Mouse (Mus musculus): Measurements from ENCODE around the gene Senp6. TPM values are rescaled to one million over a fixed set of nuclear protein-coding genes. Genes with fewer than 3 reads are reported as not detected.
A peak's percentile ranks its signal among the peaks of the same experiment; 100 is the strongest.
"Not testable (repeated sequence)": the region's sequence is repeated elsewhere in the genome, so short reads cannot be mapped to it uniquely, and the experiment has no call there.

The Senp6 gene
- total RNA-seq, 1 experiment from 2014 or later = 158 TPM

DNA sequence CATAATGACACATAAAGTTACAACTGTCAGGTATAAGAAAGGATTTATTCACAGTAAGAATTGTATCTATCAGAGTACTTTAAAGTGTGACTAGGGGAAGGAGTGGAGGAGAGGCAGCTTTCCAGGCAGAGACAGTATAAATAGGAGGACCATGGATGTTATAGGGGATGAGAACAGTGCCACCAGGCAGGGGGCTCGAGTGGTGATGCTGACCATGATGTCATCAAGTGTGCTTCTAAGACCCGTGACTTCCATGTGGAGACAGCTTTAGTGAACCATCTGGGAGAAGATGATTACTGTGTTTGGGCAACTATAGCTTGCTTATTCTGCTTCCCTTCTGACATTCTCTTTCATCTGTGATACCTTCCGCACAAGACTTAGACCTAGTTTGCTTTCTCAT lies 4.9 kb downstream of the Senp6 start:
- ATAC-seq (replicated peaks; ENCODE audit: insufficient number of reproducible peaks, low FRiP score, low TSS enrichment, poor library complexity, severe bottlenecking) = no peak

DNA sequence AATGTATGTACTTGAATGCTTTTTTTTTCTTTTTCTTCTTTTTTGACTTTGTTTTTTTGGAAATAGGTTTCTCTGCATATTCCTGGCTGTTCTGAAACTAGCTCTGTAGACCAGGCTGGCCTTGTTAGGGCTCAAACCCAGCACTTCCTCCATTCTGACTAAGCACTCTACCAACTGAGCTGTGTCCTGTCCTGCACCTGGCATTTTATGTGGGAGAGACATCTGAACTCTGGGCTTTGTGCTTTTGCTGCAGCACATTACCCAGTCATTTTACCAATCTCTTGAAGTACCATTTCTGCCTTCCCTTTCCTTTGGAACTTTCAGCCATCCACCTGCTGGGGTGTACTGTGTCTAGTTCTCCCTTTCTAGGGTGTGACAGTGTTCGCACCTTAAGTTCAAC lies 7.4 kb downstream of the Senp6 start:
- no peak for ATAC-seq (replicated peaks; ENCODE audit: insufficient number of reproducible peaks, low FRiP score, low TSS enrichment, poor library complexity, severe bottlenecking)

DNA sequence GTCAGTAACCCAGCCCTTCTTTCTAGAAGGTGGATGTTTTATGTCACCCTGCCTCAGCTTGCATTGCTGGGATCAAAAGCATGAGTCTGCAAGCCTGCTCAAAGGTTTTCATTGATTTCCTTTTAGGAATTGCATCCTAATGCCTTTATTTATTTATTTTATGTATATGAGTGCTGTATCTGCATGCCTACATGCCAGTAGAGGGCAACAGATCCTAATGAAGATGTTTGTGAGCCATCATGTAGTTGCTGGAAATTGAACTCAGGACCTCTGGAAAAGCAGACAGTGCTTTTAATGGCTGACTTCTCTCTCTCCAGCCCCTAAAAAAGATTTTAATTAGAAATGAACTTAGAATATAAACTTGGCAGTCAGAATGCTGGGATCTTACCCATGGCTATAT lies 8.2 kb downstream of the Senp6 start:
- no peak for ATAC-seq (replicated peaks; ENCODE audit: insufficient number of reproducible peaks, low FRiP score, low TSS enrichment, poor library complexity, severe bottlenecking)

DNA sequence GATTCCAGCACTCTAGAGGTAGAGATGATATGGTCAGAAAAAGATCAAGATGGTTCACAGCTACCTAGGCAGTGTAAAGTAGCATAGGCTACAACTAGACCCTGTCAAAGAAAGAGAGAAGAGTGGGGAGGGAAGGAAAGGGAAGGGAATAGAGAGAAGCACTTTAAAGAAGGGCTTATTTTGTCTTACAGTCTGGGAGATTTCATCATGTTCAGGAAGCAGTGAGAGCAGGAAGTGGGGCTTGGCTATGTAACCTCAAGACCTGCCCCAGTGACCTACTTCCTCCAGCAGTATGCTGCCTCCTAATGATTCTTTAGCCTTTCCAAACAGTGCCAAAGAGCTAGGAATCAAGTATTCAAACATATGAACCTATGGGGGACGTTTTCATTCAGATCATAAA lies 14.2 kb downstream of the Senp6 start:
- ATAC-seq (replicated peaks; ENCODE audit: insufficient number of reproducible peaks, low FRiP score, low TSS enrichment, poor library complexity, severe bottlenecking) = peak; percentile 96

DNA sequence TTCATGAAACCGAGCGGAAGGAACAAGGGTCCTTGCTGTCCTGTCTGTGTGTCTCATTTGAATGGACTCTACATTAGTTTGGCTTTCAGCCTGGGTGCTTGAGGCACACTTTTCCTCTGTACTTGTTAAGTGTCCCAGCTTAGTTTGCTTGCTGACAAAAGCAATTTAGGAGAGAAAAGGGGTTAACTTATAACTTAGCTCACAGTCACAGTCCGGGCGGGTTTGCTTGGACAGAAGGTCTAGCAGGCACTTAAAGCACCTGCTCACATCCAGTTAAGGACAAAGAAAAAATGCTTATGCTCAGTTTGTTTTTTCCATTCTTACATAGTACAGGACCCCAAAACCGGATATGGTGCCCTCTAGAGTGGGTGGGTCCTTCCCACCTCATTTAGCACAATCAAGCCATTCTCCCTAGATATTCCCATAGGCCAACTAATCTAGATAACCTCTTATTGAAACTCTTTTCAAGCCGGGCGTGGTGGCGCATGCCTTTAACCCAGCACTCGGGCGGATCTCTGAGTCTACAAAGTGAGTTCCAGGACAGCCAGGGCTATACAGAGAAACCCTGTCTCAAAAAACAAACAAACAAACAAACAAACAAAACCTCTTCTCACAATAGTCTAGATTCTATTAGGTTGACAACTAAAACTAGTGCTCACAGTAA lies 17.9 kb downstream of the Senp6 start:
- no peak for ATAC-seq (replicated peaks; ENCODE audit: insufficient number of reproducible peaks, low FRiP score, low TSS enrichment, poor library complexity, severe bottlenecking)

DNA sequence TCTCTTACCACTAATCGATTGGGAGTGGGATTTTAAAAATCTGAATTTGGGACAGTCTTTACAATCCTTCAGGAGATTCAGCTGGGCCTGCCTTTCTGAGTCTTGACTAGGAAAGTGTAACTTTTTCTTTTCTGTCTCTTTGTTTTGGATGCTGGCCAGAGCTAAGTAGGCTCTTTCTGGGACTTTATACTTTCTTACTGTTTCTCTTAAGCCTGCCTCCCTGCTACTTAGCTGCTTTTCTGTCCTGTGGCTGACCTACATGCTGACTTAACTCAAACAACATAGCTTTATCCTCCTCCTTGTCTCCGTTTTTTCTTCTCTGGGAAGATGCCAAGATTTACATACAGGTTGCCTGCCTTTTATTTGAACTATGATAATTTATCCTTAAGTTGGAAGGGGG lies 19.0 kb downstream of the Senp6 start:
- ATAC-seq (replicated peaks; ENCODE audit: insufficient number of reproducible peaks, low FRiP score, low TSS enrichment, poor library complexity, severe bottlenecking) = no peak

DNA sequence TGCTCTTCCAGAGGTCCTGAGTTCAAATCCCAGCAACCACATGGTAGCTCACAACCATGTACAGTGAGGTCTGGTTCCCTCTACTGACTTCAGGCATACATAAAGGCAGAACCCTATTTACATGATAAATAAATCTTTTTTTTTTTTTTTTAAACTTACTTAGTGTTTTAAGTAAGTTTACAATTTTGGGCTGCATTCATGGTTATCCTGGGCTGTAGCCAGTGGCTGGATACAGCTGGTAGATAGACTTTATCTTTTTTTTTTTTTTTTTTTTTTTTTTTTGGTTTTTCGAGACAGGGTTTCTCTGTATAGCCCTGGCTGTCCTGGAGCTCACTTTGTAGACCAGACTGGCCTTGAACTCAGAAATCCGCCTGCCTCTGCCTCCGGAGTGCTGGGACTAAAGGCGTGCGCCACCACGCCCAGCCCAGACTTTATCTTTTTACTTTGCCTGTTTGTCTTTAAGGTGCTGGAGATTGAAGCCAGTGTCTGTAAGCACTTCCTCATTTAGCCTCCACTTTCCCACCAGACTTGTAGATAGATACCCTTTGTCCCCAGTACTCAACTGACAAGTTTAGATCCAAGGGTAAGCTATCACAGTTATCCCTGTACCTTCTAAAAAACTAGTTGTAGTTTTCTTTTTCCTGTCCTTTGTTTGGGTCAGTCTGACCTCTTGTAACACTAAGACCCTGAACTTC lies 19.7 kb downstream of the Senp6 start:
- ATAC-seq (replicated peaks; ENCODE audit: insufficient number of reproducible peaks, low FRiP score, low TSS enrichment, poor library complexity, severe bottlenecking) = not testable (repeated sequence)

DNA sequence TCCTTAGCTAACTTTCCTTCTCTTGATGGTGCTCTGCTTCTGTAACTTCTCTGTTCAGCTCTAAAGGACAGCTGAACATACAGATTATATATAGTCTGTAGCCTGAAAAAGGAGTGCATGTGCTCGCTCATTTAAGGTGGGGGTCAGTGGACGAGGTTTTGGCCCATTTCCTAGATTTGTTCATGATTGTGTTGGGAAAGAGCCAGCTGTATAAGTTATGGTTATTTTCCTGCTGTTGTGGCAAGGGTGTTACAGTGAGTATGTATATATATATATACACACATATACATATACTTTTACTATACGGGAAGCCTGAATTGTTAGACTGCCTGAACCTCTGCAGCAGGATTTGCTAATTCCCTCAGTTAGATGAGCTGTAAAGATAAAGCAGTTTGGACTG lies 22.7 kb downstream of the Senp6 start:
- ATAC-seq (replicated peaks; ENCODE audit: insufficient number of reproducible peaks, low FRiP score, low TSS enrichment, poor library complexity, severe bottlenecking) = no peak

DNA sequence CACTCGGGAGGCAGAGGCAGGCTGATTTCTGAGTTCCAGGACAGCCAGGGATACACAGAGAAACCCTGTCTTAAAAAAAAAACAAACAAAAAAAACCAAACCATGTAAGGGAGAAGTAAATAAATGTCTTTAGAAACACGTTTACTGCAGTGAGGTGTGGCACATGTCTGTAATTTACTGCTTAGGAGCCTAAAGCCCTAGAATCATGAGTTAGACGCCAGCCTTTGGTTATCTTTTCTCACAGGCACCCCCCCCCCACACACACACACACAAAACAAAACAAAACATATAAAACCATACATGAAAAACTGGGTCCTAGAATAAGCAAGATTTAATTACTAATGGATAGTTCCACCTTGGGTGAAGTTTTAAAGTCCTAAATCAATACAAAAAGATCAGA lies 29.6 kb downstream of the Senp6 start:
- ATAC-seq (replicated peaks; ENCODE audit: insufficient number of reproducible peaks, low FRiP score, low TSS enrichment, poor library complexity, severe bottlenecking) = no peak

DNA sequence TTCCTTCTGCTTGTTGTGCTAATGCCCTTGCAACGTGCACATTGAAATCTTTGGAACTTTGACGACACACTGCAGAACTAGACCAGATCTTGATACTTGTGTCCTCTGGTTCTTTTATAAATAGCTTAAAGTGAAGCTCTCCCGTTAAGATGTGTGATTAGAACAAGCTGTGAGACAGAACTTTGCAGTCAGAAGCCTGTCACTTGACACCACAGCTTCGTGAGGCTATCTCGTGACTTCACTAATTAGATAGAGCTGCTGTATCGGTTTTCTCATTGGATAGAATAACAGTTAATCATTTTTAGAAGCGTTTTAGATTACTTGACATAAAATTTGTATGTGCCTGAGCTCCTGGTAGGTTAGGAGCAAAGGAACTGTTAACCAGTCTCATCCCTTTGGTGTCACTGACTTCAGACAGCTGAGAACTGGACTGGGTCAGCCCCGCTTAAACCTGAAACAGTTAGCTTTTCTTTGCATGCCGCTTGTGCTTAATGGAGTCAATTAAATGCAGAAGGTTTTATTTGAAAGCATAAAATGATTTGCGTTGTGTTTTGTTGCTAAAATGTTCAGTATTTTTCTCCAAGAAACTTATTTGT lies 79.4 kb downstream of the Senp6 start:
- ATAC-seq (replicated peaks; ENCODE audit: insufficient number of reproducible peaks, low FRiP score, low TSS enrichment, poor library complexity, severe bottlenecking) = no peak

DNA sequence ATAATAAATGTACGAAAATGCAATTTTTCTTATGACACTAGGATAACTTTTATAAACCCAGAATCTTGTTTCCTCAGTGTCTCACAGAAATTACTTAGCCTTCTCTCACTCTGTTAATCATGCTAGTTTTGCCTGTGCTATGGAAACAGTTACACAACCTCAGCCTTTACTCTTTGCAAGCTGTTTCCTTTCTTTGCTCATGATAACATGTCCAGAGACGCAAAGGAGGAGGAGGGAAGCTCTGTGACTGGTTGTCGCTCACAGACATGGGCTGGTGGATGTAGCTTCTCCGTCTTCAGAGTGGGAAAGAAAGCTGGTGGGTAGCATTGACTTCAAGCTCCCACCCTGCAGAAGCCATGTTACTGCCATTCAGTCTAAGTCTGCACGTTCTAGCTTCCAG lies 82.9 kb downstream of the Senp6 start:
- no peak for ATAC-seq (replicated peaks; ENCODE audit: insufficient number of reproducible peaks, low FRiP score, low TSS enrichment, poor library complexity, severe bottlenecking)

DNA sequence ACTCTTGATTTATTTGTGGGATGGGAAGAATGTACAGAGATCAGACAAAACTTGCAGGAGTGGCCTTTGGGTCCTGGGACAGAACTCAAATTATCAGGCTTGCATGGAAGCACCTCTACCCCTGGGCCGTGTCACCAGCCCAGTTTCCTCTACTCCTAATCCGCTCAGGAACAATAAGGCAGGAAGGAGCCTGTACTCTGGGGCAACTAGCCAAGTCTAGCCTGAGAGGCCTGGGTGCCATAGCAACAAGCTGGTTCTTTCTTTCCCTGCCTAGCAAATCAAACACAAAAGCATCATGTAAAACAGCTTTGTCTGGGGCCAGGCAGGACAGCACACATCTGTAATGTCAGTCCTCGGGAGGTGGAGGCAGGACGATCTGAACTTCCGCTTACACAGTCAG lies 88.6 kb downstream of the Senp6 start:
- ATAC-seq (replicated peaks; ENCODE audit: insufficient number of reproducible peaks, low FRiP score, low TSS enrichment, poor library complexity, severe bottlenecking) = no peak

DNA sequence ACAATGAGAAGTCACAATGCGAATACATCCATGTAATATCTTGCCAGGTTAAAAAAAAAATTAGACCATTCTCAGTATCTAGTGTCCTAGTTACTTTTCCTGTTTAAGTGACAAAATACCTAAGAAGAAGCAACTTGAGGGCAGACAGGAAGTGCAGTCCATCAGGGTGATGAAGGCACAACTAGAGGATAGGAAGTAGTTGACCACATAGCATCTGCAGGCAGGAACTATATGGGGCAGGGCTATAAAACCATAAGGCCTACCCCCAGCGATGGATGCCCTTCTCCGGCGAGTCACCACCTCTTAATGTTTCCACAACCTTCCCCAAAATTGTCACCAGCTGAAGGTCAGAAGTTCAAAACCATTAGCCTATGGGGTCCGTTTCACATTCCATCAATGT lies 90.1 kb downstream of the Senp6 start:
- no peak for ATAC-seq (replicated peaks; ENCODE audit: insufficient number of reproducible peaks, low FRiP score, low TSS enrichment, poor library complexity, severe bottlenecking)

DNA sequence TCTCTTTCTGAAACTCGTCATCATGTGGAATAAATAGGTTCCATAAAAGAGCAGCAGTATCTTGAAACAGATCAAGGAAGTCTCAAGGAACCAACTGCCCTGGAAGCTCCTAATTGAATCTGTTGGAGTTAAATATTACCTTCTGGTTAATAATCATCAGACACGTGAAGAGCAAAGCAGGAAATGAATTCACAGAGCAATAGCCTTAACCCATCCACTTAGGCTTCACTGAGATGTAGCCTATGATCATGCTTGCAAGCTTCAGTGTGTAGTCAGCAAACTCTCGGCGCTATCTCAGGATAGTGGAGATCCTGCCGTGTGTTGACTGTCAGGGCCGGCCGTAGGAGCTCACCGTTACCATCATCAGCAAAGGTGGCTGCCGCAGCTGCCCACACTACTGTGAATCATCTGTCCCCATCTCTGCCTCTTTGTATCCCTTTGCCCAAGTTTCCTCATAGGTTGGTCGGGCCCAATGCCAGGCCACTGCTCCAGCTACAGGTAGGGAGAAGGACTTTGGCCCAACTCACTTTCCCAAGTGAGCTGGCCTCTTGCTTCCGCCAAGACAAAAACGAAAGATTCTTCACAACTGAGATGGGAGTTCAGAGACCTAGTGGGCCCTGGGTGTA lies 91.2 kb downstream of the Senp6 start:
- no peak for ATAC-seq (replicated peaks; ENCODE audit: insufficient number of reproducible peaks, low FRiP score, low TSS enrichment, poor library complexity, severe bottlenecking)

DNA sequence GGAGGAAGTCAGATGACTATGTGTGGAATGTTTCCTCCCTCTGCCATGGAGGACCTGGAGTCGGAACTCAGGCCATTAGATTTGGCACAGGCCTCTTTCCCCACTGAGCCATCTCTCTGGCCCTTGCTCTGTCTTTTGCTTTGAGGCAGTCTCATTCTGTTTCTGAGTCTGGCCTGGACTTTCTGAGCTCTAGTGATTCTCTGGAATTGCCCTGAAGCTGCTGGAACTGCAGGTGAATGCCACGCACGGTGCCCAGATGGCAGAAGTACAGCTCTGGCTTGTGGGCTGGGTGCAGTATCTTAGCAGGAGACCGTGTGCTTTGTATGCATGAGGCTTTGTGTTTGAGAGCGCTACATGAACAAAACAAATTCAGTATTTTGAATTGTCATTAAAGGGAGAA lies 92.2 kb downstream of the Senp6 start:
- no peak for ATAC-seq (replicated peaks; ENCODE audit: insufficient number of reproducible peaks, low FRiP score, low TSS enrichment, poor library complexity, severe bottlenecking)

DNA sequence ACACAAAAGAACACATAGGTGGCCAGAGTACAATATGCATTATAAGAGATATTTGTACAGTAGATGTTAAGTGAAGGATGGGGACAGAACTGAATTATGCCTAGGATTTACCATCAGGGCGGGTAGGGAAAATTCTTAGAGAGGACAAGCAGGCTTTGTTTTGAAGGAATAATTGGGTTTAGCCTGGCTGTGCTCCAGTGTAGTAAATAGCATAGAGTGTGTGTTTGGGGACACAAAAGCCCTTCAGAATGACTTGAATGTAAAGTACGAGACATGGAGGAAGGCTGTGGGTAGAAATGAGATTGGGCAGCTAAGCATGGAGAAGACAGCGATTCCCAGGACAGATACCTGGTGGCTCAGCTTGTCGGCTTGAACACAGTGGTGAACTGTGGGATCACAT lies 94.7 kb downstream of the Senp6 start:
- no peak for ATAC-seq (replicated peaks; ENCODE audit: insufficient number of reproducible peaks, low FRiP score, low TSS enrichment, poor library complexity, severe bottlenecking)

DNA sequence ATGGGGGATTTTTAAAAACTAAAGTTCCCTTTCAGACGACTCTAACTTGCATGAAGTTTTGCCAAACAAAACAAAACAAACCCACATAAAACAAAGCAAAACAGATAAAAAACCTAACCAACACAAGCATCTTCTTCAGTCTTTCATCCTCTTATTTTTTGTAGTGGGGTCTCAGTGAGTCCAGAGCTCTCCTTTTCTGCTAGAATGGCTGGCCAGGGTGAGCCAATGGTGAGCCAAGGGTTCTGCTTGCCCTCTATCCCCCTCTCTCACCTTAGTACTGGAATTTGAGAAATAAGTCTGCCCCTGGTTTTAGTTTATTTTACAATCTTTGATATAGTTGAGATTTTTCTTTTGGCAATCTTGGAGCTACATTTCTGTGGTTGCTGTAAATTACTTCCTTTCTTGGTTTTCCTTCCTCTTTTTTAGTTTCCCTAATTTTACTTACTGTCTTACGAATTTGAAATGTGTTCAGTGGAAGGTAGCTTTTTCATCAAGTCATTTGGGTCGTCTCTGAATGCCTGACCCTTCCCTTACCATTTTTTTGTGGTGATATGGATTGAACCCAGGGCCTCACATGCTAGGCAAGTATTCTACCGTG lies 96.5 kb downstream of the Senp6 start:
- no peak for ATAC-seq (replicated peaks; ENCODE audit: insufficient number of reproducible peaks, low FRiP score, low TSS enrichment, poor library complexity, severe bottlenecking)

DNA sequence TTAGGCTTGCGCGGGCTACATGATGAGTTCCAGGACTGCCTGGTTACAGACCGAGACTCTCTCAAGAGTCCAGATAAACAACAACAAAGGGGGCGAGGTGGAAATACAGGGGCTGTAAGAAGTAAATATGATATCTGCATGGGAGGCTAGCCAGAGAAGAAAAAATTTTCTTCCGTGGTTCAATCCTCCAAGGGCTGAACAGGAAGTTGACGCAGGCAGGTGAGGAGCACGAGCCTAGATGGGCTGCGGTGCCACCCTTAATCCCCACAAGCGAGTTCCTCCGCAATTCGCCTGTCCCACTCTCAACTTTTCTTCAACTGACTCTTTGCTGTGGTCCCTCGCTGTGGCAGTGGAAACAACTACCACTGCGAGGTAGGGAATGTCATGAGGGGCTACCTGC lies 97.5 kb downstream of the Senp6 start:
- ATAC-seq (replicated peaks; ENCODE audit: insufficient number of reproducible peaks, low FRiP score, low TSS enrichment, poor library complexity, severe bottlenecking) = 0 out of 2 replicates have a peak, but pooled peaks have one; percentile 4

DNA sequence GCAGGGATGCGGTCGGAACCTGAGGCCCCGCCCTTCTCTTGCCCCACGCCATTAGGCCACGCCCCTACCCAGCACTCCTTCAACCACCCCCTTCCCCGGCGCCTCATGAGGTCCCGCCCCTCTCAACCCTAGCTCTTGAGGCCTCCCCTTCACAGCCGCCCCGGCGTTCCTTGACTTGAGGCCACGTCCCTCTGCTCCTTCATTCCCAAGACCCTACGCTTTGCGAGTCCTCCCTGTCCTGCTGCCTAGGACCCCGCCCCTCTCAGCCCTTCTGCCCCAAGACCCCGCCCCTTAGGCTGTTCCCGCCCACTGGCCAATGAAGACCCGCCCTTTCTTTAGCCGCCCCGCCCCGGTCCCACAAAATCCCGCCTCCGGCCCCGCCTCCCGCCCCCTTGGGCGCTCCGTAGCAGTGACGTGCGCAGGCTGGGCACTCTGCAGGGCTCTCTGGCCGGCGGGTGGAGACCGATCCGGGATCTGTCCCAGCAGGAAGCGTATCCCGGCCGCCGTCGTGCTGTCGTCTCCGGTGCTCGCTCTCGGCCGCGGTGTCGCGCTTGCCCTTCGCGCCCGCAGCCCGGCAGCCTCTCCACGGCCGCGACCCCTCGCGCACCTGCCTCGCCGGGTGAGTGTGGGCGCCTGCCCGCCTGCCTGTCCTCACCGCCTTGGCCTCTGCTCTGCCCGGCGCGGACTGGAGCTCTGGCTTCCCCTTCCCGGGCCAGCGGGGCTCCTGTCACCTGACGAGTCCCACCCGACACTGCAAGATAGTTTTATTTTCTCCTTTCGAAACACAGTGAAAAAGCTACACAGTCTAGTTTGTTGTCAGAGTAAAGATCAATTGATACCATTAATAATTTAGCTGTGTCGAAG lies 98.1 kb downstream of the Senp6 start, which contains the start of gene Myo6:
TSS of gene Myo6 (plus strand) at position 421 of the 864 bp plus-strand sequence.
- ATAC-seq (replicated peaks; ENCODE audit: insufficient number of reproducible peaks, low FRiP score, low TSS enrichment, poor library complexity, severe bottlenecking) = peak; percentile 69
